Mouse (Mus musculus): ENCODE measurements around the gene Clec1a. TPM values are rescaled to one million over a fixed set of nuclear protein-coding genes. Genes with fewer than 3 reads are reported as not detected.
"Not testable (repeated sequence)": the region's sequence is repeated elsewhere in the genome, so short reads cannot be mapped to it uniquely, and the experiment has no call there.

Clec1a gene
- 7.9 and 14.0 TPM in 2 replicates for total RNA-seq (2021)
- long read RNA-seq, experiment 1, full-length matches to known transcripts = 3 of 3 reads
- long read RNA-seq, experiment 1, partial matches to known transcripts = 0 of 3 reads
- long read RNA-seq, experiment 1, other reads (novel, unspliced or antisense) = 0 of 3 reads
- long read RNA-seq, experiment 2, full-length matches to known transcripts = 3 of 4 reads
- long read RNA-seq, experiment 2, partial matches to known transcripts = 0 of 4 reads
- long read RNA-seq, experiment 2, other reads (novel, unspliced or antisense) = 1 of 4 reads

DNA sequence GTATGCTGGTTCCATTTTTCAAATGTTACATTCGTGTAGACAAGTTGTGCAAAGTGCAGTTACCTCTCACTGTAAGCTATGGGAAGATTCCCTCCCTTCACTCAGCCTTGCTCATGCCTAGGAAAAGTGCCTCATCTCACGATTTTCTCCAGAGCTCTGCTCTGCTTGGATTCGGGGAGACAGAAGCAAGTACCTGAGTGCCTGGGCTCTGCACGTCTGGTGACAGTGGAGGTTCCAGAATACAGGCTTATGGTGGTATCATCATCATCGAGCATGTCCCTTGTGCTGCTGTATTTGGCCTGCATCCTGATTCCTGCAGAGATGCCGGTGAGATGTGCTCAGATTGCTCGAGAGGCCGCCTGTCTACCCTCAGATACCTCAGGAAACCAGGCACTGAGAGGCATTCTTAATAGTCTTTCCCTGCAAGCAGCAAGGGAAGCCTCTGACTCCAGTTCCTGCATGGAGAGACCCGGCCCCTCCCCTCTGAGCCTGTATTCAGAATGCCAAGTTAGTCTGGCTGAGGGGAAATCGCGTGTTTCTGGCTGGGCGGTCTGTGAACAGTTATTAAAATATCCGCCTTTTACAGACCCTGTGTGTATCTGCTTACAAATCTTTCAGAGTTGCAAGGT is at the start of gene Clec1a:
Clec1a (minus strand) TSS at position 590 of the 629 bp plus-strand sequence.
- DNase-seq = peak; percentile 40

- not testable (repeated sequence) for DNase-seq
Observed at GRCm38 (mm10) chr6:129499516-129499915, 47.7 kb upstream of the Clec1a start.

DNA sequence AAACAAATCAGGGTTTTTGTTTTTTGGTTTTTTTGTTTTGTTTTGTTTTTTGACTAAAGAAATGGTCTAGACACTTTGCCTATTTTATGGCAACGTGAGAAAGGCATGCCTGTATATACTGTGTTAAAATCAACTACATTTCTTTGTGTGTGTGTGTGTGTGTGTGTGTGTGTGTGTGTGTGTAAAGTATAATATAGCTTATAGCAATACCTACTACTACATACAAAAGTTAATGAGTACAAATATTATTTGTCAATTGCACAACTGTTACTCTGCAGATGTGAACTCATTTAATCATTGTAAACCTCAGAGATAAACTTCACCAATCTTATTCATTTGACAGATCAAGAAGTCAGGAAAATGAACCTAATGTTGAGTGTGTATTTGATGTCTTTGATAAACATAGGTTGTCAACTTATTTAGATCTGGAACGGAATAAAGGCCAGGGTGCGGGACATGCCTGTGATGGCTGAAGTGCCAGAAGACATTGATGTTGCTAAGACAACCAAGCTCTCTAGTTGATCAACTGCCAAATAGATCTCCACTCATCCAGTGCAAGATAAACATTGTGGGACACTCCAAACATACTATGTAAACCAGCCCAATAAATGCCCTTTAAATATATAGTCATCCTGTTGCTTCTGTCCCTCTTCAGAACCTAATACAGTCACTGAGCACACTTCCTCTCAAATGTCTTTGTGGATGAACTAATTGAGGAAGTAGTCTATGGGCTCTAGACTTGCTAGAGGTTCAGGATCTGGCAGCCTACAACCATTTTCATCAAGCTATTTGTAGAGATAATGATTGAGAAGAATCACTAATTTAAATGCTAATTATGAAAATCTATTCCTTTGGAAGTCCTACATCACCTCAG is 45.8 kb upstream of the Clec1a start:
- no peak for DNase-seq

DNA sequence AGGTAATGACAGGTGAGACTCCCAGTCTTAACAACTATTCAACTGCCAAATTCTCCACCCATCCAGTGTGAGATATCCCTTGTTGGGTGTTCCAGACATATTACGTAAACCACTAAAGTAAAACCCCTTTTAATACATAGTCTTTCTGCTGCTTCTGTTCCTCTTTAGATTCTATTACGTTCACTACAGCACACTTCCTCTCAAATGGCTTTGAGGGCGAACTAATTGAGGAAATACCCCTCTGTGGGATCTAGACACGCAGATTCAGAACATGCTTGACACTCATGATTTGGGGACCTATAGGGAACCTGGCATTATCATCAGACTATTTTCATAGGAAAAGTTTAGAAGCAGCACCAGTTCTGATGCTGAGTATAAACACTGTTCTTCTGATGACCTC is 43.1 kb upstream of the Clec1a start:
- no peak for DNase-seq

DNA sequence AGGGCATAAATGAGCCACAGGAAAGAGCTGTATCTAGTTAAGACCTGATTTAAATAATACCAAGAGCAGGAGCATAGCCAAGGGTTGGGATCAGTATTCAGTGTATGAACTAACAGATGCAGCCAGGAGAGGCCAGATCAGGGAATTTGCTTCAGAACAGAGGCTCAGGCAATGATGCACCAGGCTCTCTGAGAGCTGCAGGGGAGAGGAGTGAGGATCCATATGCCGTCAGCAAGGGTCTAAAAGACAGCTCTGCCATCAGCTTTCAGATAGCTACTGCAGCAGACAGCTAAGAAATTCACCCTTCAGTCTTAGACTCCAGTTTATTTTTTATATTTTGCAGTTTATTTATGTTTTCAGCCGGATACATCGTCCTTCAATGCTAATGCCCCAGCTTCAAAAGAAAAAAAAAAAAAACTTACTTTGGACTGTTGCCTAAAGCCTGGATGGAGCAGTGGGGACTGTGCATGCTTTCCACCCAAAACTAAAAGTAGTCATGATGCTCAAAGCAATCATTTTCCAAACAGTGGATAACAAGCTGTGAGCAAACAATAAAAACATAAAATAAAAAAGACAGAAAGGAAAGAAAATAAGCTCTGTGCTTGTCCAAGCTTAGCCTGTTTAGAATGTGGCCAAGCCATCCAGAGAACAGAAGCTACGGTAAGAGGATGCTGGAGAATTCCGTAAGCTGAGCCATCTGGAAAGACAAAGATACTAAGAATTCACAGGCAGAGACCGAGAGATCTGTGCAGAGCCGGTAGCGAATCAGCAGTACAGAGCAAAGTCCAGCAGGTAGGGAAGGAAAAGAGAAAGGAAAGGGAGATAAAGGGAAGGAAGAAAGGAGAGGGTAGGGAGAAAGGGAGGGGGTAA is 28.5 kb upstream of the Clec1a start:
- no peak for DNase-seq

- peak; percentile 17 for DNase-seq
Observed at GRCm38 (mm10) chr6:129476404-129477126, 24.8 kb upstream of the Clec1a start.

DNA sequence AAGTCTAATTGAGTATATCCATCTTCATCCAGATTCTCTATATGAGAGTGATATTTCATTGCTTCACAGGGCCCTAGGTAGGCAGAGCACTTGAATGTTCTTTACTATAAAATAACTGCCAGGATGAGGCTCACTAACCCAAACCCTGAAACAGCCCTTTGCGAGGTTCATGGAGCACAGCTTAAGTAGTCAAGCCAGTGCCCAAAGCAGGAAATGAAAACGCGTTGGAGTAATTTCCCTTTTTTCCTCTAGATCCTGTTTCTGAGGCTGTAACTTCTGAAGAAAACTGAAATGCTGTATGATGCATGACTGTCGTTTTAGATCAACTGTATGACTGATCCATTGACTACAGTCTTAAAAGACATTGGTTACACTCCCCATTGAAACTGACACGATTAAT is 20.8 kb upstream of the Clec1a start:
- DNase-seq = no peak

GRCm38 (mm10) chr6:129471386-129471785 is 19.6 kb upstream of the Clec1a start:
- DNase-seq = no peak

GRCm38 (mm10) chr6:129449743-129450142 is 2.1 kb downstream of the Clec1a start:
- DNase-seq = no peak

GRCm38 (mm10) chr6:129438033-129438432 is 13.8 kb downstream of the Clec1a start:
- no peak for DNase-seq

DNA sequence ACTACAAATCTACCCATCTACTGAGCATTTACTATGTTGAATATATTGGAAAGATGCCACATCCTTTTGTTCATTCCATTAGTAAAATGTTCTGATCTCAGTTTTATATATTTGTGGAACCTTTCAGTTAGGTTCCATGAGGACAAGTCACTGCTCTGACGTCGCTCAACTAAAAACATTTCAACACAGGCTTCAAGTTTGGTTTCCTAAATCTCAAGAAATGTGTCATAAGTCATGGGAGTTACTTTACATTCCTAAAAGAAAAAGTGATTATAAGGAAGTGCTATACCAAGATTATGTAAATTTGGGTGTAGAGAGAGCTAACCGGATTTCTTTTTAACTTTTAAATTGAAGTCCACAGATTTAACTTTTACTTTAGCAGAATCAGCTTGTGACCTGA is 15.8 kb downstream of the Clec1a start:
- no peak for DNase-seq

GRCm38 (mm10) chr6:129434239-129434638 is 17.6 kb downstream of the Clec1a start:
- DNase-seq = no peak

GRCm38 (mm10) chr6:129427281-129427680 is 24.5 kb downstream of the Clec1a start:
- DNase-seq = no peak

DNA sequence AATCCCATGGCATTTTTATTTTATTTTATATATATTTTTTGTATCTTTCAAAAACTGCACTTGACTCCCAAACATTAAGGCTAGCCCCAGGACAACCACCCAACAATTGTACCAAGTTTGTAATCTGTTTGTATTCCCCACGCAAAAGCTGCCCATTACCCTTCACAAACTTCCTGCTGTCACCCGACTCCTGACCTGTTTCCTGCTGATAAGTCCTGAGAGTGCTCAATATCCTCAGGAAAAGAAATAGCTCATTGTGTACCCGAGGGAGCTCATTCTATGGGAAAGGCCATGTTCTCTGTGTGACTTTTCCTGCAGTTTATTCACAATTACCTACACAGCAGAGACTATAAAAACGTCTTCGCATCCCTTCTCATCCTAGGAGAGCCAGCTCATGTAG is 26.0 kb downstream of the Clec1a start:
- peak; percentile 37 for DNase-seq

DNA sequence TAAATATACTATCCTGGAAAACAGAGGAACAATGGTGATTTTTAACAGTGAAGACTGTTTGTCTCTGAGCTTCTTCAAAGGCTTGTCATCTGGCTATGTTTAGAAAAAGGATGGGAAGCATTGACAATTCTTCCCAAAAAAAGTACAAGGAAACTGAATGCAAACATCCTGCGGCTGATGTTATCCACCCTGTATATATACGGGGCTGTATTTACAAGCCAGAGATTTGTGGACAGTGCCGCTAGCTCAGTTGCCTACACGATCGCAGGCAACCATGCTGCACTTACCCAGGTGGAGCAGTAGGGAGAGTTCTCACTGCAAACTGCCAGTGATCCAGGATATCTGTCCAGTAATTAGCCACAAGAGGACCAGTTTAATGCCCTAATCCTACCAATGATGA is 26.6 kb downstream of the Clec1a start:
- DNase-seq = no peak

DNA sequence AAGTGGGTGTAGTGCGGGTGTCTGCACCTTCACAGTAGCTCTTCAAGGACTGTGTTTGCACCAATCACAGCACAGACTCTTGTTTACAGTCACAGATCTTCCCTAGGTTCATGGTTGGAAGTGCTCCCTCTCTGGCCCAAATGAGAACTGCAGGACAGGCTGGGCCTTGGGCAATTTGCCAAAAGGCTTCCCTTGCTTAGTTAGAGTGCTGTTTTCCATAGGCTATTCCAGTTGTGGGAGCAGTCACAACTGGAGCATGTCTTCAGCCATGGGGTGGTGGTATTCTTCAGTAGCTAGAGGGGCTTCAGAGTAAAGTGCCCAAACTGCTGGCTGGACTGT is 28.1 kb downstream of the Clec1a start:
- DNase-seq = peak; percentile 88

DNA sequence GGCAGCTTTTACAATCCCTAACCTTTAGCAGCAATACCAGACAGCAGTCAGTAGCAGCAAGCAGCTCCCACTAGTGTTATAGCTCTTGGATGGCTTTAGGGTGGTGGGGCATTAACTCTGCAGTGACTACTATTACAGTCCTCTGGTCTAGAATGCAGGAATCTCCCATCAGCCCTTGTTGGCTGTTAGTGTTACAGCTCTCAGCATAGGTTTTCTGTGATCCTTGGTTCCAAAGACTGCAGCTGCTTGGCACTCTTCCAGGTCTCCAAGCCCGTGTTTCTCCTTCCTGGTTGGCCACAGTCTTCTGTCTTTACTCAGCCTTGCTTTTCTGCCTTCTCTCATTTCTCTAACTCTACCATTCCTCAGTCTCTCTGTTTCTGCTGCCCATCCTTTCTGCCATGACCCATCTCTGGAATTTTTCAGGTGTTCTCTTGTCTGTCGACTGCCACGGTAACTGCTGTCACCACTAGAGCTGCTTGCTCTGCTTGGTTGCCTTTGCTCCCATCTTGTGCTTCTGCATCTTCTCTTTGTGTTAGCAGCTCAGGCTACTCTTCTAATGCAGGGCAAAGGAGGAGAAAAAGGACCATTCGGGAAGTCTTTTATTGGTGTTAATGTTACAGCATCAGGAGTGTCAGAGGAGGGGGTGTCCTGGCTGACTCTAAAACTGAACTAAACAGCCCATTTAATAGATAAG is 28.6 kb downstream of the Clec1a start:
- peak; percentile 21 for DNase-seq

DNA sequence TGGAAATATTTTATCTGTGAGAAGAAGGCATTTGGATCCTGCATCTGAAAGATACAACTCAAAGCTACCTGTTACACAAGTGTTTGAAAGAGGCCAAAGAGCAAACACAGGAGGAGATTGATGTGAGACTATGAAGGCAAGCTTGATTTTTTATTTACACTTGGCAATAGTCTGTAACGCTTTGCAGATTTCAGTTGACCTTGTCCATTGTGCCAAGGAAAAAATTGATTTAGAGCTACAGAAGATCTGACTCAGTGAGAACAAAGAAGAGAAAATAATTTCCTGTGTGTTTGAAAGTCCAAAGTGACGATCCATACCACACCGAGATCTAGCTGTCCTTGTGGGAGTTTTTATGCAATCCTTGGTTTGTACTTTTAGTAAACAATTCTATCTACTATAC is 29.5 kb downstream of the Clec1a start:
- no peak for DNase-seq

DNA sequence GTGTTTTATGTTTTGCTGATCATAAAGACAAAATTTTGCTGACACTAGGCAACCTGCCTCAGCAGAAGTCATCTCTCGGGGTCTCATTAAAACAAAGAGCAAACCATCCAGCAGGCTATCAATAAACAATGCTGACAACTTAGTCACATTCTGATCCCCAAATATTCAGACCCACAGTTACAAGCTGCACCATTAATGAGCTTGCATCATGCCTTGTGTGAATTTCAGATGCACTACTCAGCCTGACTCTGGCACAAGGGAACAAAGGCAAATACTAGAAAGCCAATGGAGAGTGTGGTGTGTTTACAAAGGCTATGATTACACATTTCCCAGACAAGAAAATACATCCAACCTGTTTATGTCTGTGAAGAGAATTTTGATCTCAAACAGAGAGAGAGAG is 37.6 kb downstream of the Clec1a start:
- no peak for DNase-seq

- no peak for DNase-seq
Observed at GRCm38 (mm10) chr6:129408562-129408961, 43.2 kb downstream of the Clec1a start, which contains the start of gene Clec9a. Clec9a (plus strand) TSS chr6:129408862.

- no peak for DNase-seq
Observed at GRCm38 (mm10) chr6:129407324-129407723, 44.5 kb downstream of the Clec1a start.

Data from adrenal gland, postnatal 14 days (tissue).